Mouse (Mus musculus) left cerebral cortex, adult 6 months (tissue): ENCODE measurements around the gene Dnase1l1. TPM values are rescaled to one million over a fixed set of nuclear protein-coding genes. Genes with fewer than 3 reads are reported as not detected.

Source experiments
- long read RNA-seq, 2 experiments: library from polyadenylated mRNA; unstranded; transcript quantifications; one replicate each; pipeline ENCODE4 v2.0.0; 2019 to 2020
- polyA plus RNA-seq: library from polyadenylated mRNA; unstranded; fragments of <200 nt; fragmentation: Nextera tagmentation; gene quantifications from 2 replicates; pipeline ENCODE4 v1.2.3, GENCODE M21; 2021

The Dnase1l1 gene
- 2.0 and 2.9 TPM in 2 replicates for polyA plus RNA-seq
- long read RNA-seq, experiment 1, partial matches to known transcripts, result 0 of 5 reads
- long read RNA-seq, experiment 1, other reads (novel, unspliced or antisense), result 0 of 5 reads
- long read RNA-seq, experiment 2, partial matches to known transcripts, result 0 of 2 reads
- long read RNA-seq, experiment 2, other reads (novel, unspliced or antisense), result 1 of 2 reads

DNA sequence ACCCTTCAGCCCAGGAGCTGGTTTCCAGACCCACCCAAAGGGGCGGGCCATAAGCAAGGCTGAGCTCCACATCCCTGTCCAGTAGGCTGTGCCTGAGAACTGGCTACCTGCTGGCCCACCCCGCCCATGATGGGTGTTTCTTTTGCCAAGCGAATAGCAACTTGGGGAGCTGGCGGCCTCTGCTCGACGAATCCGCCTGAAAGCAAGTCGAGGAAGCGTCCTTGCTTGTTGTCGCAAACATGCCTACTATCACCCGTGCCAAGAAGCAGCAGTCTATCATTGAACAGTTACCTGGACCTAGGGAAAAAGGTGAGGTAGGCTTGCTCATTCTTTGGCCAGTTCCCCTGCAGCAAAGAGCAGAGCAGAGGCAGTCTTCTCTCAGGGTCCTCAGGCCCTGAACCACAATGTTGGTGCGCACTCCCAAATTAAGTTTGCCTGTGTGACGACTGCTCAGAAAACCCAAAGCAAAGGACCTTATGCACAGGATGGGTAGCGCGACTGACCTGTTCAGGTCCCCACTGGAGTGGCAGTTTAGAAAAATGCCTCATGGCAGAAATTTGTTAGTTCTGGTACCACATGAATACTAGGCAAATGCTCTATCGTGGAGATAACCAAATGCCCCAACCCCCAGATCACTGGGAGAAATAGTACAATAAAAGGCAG lies at the start of gene Dnase1l1, which contains the start of gene Taz:
Gene Dnase1l1 (minus strand): TSS at position 606 of the 663 bp plus-strand sequence.
Gene Taz (plus strand): TSS at position 181 of the 663 bp plus-strand sequence.

DNA sequence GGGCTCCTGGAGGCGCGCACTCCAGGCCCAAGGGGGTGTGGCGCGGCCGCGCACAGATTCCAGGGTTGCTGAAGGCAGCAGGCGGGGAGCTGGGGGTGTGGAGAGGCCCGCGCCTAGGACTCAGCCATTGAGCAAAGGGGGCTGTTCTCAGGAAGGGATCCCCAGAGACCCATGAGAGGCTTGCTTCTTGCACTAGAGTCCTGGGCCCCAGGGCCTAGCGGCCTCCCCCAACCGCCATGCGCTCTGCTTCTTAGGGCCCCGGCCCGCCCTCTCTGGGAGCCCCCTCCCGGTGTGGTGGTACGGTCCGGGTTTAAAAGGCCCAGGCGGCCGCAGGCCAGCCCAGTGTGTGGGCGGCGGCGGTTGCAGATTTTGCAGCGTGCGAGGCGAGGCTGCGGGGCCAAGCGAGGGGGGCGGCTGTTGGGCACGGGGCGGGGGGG lies 46.6 kb upstream of the Dnase1l1 start, which contains the start of gene Plxna3:
Gene Plxna3 (plus strand): TSS at position 342 of the 437 bp plus-strand sequence.

DNA sequence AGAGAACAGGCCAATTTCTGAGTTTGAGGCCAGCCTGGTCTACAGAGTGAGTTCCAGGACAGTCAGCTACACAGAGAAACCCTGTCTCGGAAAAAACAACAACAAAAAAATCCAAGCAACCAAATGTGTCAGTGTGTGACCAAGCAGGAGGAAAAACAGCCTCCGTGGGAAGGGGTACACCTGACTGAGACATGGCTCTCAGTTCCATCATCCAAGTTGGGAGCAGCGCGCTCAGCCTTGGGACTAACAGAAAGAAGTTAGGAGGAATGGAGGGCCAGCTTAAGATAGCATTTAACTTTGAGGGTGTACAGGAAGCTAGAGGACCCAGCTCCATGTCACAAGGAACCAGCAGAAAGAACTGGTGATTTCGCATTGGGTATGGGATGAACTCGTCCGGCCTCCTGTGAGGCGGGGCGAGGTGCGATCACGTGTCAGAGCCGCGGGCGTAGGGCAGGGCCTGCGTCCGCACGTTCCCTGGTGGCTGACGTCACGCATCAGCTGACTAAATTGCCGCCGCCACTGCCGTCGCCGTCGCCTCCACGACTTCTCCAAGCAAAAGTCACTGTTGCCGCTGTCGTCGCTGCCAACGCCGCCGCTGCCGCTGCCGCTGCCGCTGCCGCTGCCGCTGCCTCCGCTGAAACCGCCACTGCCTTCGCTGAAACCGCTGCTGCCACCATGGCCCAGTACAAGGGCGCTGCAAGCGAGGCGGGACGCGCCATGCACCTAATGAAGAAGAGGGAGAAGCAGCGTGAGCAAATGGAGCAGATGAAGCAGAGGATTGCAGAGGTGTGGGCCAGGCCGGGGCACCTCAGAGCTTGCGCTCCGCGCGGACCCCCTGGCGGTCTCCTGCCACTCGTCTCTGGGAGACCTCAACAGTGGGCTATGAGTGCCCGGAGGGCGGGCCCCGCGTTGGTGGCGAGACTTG lies 30.7 kb upstream of the Dnase1l1 start, which contains the start of gene Fam50a:
Gene Fam50a (plus strand): TSS at position 494 of the 925 bp plus-strand sequence.

DNA sequence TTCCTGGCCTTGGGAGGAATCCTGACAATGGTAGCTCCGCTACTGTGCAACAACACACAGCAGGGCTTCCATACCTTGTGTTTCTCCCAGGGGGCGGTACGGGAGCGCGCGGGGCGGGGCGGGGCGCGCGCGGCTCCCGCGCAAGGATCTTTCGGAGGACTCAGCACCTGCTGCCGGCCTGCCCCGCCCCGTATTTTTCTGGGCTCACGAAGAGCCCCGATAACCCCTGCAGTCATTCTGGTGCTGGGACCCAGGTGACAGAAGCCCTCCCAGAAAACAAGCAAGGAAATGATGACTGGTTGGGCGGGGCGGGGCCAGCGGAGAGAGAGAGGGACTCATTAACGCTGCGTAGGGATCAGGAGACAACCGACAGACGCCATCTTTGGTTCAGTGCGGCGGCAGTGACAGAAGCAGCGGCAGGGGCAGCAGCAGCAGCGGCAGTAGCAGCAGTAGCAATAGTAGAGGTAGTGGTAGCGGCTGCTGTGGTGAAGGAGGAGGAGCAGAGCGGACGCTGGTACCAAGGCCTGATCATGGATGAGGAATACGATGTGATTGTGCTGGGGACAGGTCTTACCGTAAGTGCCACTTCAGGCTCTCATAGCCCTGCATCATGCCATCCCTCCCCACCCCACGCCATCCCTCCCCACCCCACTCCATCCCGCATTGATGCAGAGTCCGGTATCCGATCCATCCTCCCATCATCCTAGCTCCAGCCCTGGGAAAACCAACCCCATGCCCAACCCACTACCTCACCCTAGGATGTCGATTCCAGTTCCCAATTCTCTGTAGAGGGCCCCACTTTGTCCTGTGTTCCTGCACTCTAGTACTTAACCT lies 22.9 kb upstream of the Dnase1l1 start, which contains the start of gene Gdi1:
Gene Gdi1 (plus strand): TSS at position 132 of the 834 bp plus-strand sequence.

DNA sequence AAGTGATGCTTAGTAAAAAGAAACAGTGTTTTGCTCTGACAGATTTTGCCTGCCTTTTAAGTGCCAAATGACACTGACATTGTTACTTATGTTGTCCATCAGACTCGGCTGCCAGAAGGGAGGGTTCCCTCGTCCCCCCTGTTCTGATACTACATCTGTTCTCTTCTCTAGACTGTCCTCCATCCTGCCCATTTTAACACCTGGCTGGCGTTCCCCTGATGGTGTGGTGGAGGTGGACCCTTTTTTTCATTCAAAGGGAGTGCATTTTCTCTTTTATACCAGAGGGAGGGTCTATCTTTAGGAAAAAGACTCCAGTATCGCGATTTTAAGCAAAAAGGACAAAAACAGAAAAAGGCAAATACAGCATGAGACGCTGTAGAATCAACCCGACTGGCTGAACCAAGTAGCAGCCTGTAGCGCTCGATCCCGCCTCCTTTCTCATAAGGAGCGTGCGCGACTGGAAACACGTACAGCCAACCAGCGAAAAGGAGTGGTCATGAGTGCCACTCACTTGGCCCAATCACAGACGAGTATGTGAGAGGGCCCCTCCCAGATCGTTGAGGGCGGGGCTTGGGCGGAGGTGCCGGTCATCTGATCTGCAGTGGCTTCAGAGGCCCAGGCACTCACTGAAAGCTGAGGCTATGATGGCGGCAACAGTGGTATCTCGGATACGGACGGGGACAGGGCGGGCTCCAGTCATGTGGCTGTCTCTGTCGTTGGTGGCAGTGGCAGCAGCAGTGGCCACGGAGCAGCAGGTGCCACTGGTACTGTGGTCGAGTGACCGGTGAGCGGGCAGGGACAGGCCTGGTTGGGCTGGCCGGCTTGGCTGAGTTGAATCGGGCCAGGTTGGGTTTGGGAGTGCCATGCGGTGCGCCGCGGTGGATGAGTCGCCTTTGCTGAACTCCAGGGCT lies 14.7 kb upstream of the Dnase1l1 start, which contains the start of gene Atp6ap1:
Gene Atp6ap1 (plus strand): TSS at position 560 of the 911 bp plus-strand sequence.

DNA sequence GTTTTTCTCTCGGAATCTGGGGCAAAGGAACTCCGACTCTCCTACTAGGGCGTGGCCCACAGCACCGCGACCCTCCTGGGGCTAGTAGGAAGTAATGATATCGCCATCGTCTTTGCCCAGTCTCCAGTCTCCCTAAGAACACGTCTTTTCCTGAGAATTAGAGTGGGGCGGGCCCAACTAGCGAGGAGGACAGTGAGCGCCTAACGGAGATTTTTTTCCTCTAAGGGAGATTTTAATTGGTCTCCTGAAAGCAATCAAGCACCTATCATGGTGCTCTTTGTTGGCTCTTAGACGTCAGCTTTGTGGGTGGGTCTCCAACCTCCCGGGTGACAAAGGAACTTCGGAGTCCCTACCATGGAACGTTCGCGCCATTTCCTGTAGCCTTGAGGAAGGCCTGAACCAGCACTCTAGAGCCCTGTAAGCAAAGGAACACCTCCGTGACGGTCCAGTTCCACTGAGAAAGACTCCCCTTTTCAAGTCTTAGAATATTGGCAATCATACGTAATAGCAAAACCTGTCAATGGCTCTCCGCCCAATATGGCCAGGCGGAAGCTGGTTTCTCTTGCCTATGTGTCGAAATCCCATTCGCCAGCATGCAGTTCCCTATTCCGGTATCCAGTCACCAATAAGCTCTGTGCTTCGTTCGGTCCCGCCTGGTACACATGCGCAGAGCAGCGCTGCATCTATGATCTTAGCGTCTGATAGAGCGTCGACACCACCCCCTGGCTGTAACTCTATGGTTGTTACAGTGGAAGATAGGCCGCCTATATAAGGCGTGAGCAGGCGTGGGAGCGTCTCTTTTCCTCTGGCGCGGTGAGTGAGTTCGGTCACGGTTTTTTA lies 11.9 kb downstream of the Dnase1l1 start, which contains the start of gene Rpl10:
Gene Rpl10 (plus strand): TSS at position 751 of the 840 bp plus-strand sequence.

DNA sequence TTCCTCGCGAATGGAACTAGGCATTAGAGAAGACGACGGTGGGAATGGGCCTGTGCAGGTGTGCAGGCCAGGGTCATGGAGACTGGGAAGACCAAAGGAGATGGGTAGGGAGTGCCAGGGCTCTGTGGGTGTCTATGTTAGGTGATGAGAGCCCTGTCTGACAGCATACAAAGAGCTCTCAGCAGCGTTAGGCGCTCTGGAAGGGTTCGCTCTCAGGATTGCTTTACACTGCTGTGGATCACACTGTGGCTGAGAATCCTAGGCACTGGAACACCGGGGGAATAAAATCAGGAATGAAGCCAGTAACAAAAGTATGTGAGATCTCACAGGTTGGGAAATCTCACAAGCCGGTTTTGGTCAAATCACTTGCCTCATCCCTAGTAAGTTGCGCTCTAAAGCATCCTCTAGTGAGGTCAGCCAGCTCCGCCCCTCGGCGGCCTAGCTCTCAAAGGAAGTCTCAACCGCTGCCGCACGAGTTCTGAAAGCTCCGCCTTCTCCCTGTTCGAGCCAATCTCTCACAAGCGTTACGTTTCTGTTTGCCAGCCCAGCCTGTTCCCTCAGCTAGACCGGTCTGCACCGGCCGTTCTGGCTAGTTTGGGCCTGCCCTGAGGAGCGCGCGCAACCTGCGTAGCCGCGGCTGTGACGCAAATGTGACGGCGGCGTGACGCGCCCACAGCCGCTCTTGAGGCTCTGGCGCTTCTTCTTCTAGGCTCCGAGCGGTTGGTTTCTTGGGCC lies 27.8 kb downstream of the Dnase1l1 start, which contains the start of gene Emd:
Gene Emd (plus strand): TSS at position 535 of the 735 bp plus-strand sequence.

DNA sequence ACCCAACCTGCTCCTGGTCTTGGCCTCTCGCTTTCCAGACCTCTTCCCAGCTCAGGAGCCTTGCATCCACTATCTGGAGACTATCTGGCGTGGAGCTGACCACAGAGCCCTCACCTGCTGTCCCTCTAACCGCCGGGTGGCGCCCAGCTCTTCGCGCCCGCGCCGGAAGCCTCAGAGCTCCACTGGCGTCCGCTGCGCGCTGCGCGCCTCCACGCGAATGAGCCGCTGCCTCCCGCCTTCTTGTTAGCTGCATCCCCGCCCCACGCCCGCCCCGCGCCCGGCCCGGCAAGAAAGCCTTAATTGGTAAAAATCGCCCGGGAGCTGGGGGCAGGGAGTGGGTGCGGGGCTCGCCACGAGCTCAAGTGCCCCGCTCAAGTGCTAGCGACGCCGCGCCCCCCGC lies 32.5 kb downstream of the Dnase1l1 start, which contains the start of gene Flna:
Gene Flna (minus strand): TSS at position 206 of the 400 bp plus-strand sequence.

Other genes with a start within 250 kb of the Dnase1l1 start
- 0.23 and 1.2 TPM in 2 replicates for gene Opn1mw, start 154.9 kb downstream of the Dnase1l1 start, polyA plus RNA-seq
- gene Mecp2, start 147.0 kb downstream of the Dnase1l1 start, polyA plus RNA-seq, result 6.0 and 15.2 TPM in 2 replicates
- gene Tex28, start 114.5 kb downstream of the Dnase1l1 start, polyA plus RNA-seq, result not detected in 2 replicates
- 0.13 TPM in 1 of 2 replicates, not detected in the other for gene Tktl1, start 105.1 kb downstream of the Dnase1l1 start, polyA plus RNA-seq
- 3.0 and 3.1 TPM in 2 replicates for gene Flna, start 32.5 kb downstream of the Dnase1l1 start, polyA plus RNA-seq
- gene Emd, start 27.6 kb downstream of the Dnase1l1 start, polyA plus RNA-seq, result 8.0 and 8.3 TPM in 2 replicates
- gene Rpl10, start 11.5 kb downstream of the Dnase1l1 start, polyA plus RNA-seq, result 1,226 and 1,360 TPM in 2 replicates
- gene Taz, start 425 bp downstream of the Dnase1l1 start, polyA plus RNA-seq, result 32.5 and 43.3 TPM in 2 replicates
- 121 and 138 TPM in 2 replicates for gene Atp6ap1, start 14.8 kb upstream of the Dnase1l1 start, polyA plus RNA-seq
- gene Gdi1, start 22.7 kb upstream of the Dnase1l1 start, polyA plus RNA-seq, result 172 and 250 TPM in 2 replicates
- 26.7 and 27.5 TPM in 2 replicates for gene Fam50a, start 30.7 kb upstream of the Dnase1l1 start, polyA plus RNA-seq
- gene Plxna3, start 46.7 kb upstream of the Dnase1l1 start, polyA plus RNA-seq, result 1.5 and 1.6 TPM in 2 replicates
- gene Lage3, start 71.3 kb upstream of the Dnase1l1 start, polyA plus RNA-seq, result 47.9 and 50.4 TPM in 2 replicates
- gene Ubl4a, start 90.9 kb upstream of the Dnase1l1 start, polyA plus RNA-seq, result 110 and 116 TPM in 2 replicates
- 3.3 and 3.8 TPM in 2 replicates for gene Slc10a3, start 91.0 kb upstream of the Dnase1l1 start, polyA plus RNA-seq
- gene Fam3a, start 110.9 kb upstream of the Dnase1l1 start, polyA plus RNA-seq, result 17.4 and 21.2 TPM in 2 replicates
- 7.3 and 10.4 TPM in 2 replicates for gene Ikbkg, start 111.0 kb upstream of the Dnase1l1 start, polyA plus RNA-seq
- 17.4 and 18.3 TPM in 2 replicates for gene G6pdx, start 146.9 kb upstream of the Dnase1l1 start, polyA plus RNA-seq
- gene Gm6880, start 199.1 kb upstream of the Dnase1l1 start, polyA plus RNA-seq, result not detected in 2 replicates